Mouse (Mus musculus): Measurements from ENCODE around the gene Ptchd4.

DNA sequence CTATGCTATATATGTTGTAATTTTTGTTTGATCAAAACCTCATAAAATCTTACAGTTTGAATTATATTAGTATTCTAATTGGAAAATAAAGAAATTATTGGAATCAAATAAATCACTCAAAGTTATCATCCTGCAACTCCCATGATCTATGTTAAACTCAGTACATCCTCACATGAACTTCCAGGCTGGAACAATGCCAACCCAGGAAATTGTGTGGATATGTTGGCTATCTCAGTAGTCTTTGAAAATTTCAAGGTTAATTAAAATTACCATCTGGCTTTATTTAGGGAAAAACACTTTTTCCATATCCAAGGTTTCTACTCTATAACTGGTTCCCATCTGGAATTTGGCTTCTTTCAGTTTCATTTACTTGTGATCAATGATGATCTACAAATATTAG lies 25.4 kb upstream of the Ptchd4 start:
- TF ChIP-seq EP300 (IDR thresholded peaks at IDR 0.05; ENCODE audit: low read depth in 1 of 2, low read length in 2 of 2) (no peak), CHD1 (IDR thresholded peaks at IDR 0.05; ENCODE audit: low read depth, low read length) (no peak), RAD21 (IDR thresholded peaks at IDR 0.05; ENCODE audit: low read depth, low read length) (no peak), MAFK (IDR thresholded peaks at IDR 0.05; ENCODE audit: borderline replicate concordance, low read depth, low read length) (no peak), MEF2A (IDR thresholded peaks at IDR 0.05; ENCODE audit: extremely low read depth, insufficient replicate concordance, low read depth, low read length, poor library complexity, severe bottlenecking) (no peak), MXI1 (IDR thresholded peaks at IDR 0.05; ENCODE audit: low read depth, low read length) (no peak), CTCF (IDR thresholded peaks at IDR 0.05 in 2 of 3, conservative IDR thresholded peaks at IDR 0.05 in 1 of 3; ENCODE audit: control insufficient read depth in 1 of 3, insufficient read depth in 1 of 3, low read depth in 2 of 3, low read length in 3 of 3, poor library complexity in 1 of 3, severe bottlenecking in 1 of 3) (no peak), HCFC1 (IDR thresholded peaks at IDR 0.05; ENCODE audit: low read depth, low read length) (no peak), USF1 (IDR thresholded peaks at IDR 0.05; ENCODE audit: low read depth, low read length) (no peak)
